13 mouse cellular contexts compared by ENCODE assay signal in genomic region chr5:144204911-144205310, GRCm38 (mm10). TPM values are rescaled to one million over a fixed set of nuclear protein-coding genes. Genes with fewer than 3 reads are reported as not detected.
"Had no signal": no experiment of that assay in that cellular context is flagged by ENCODE, and none has a peak within 500 bp of the region (broad histone marks: within the 10 kb centered on the region; RNA-seq: fewer than 3 reads in every experiment).

No protein-coding gene starts in this region.

- H3K4me3 ChIP-seq: kidney, embryonic 15.5 days; left cerebral cortex, adult 2 months; liver, embryonic 13.5 days; midbrain, embryonic 13.5 days had no signal

- H3K27me3 ChIP-seq: kidney, embryonic 15.5 days; liver, embryonic 13.5 days; midbrain, embryonic 13.5 days had no signal

- DNase-seq: kidney, adult 8-10 months; layer of hippocampus, postnatal 36 days; liver, embryonic 13.5 days; lung, adult 2 months; lung, postnatal 14 days; lung, postnatal 4 days; right cerebral cortex, postnatal 25 days; thymus, adult 18-20 months; thymus, postnatal 36 days had no signal

- H3K27ac ChIP-seq: kidney, embryonic 15.5 days; left cerebral cortex, adult 2 months; liver, embryonic 13.5 days; midbrain, embryonic 13.5 days had no signal

- H3K4me1 ChIP-seq: kidney, embryonic 15.5 days; midbrain, embryonic 13.5 days had no signal

RNA-seq across cellular contexts. Expression of gene Bhlha15, which starts 14.8 kb away (rescaled TPM):
- total RNA-seq: midbrain, postnatal 0 days had no signal
